Mouse (Mus musculus) G1E (cell line): ENCODE results near the gene Mbtd1. TPM values are rescaled to one million over a fixed set of nuclear protein-coding genes. Genes with fewer than 3 reads are reported as not detected.

ENCODE experiments used
- ATAC-seq: 2 replicates; pipeline ENCODE4 v1.8.0; 2016; ENCODE audit warnings: mild to moderate bottlenecking; ENCODE audit not compliant: insufficient number of reproducible peaks, poor library complexity, low FRiP score, severe bottlenecking; ENCODE audit errors: extremely low read depth
- DNase-seq: peaks from one replicate; pipeline ENCODE4 v3.0.0; 2012; ENCODE audit warnings: low spot score
- H3K27me3 ChIP-seq: 2 replicates; pipeline ENCODE4 v1.6.1; 2012; ENCODE audit warnings: mild to moderate bottlenecking, low read length, inconsistent platforms; ENCODE audit not compliant: insufficient read depth
- H3K36me3 ChIP-seq: replicated peaks from 2 replicates; pipeline ENCODE3; 2012; ENCODE audit warnings: mild to moderate bottlenecking, inconsistent platforms
- H3K4me1 ChIP-seq: 2 replicates; pipeline ENCODE4 v1.6.1; 2012; ENCODE audit warnings: low read depth, low read length, inconsistent platforms, mixed read lengths; ENCODE audit not compliant: insufficient read depth
- H3K4me3 ChIP-seq: 2 replicates; pipeline ENCODE4 v1.5.1; 2012; ENCODE audit warnings: low read depth, mild to moderate bottlenecking, inconsistent platforms, low read length, moderate library complexity, mixed read lengths
- H3K9me3 ChIP-seq: replicated peaks from 2 replicates; pipeline ENCODE4 v1.6.1; 2012; ENCODE audit warnings: inconsistent platforms
- CTCF ChIP-seq: IDR thresholded peaks from 2 replicates; pipeline ENCODE4 v1.5.1; 2012; ENCODE audit warnings: low read depth, low read length, inconsistent platforms, mixed read lengths
- GATA1 ChIP-seq: IDR thresholded peaks from 2 replicates; pipeline ENCODE4 v1.6.1; 2012; ENCODE audit warnings: borderline replicate concordance, low read length, inconsistent platforms, mixed read lengths
- GATA2 ChIP-seq: IDR thresholded peaks from 2 replicates; pipeline ENCODE4 v1.6.1; 2012; ENCODE audit warnings: low read depth, low read length, inconsistent platforms, borderline replicate concordance
- POLR2AphosphoS5 ChIP-seq: IDR thresholded peaks from 2 replicates; pipeline ENCODE4 v1.6.1; 2012; ENCODE audit warnings: low read depth, low read length, inconsistent platforms; ENCODE audit not compliant: insufficient replicate concordance
- TAL1 ChIP-seq: conservative IDR thresholded peaks from 2 replicates; pipeline ENCODE4 v1.6.1; 2012; ENCODE audit warnings: low read depth, low read length, inconsistent platforms, mixed read lengths
- polyA plus RNA-seq: library from polyadenylated mRNA; stranded (reverse); fragments of >175 nt; gene quantifications from 2 replicates; pipeline ENCODE4 v1.2.3, GENCODE M21; 2012
- total RNA-seq, 2 experiments: library from RNA; stranded (forward) in 1 of 2; stranded (reverse) in 1 of 2; fragments of 200-1000 nt in 1 of 2; fragments of >200 nt in 1 of 2; fragmentation: Nextera tagmentation in 1 of 2; gene quantifications; 2 replicates each; pipeline ENCODE4 v1.2.3; 2014 to 2017

Mbtd1 gene
- total RNA-seq (2014; fragmentation: Nextera tagmentation) (105 and 119 TPM in 2 replicates), total RNA-seq (2017) (31.7 and 39.4 TPM in 2 replicates), polyA plus RNA-seq (29.3 and 36.6 TPM in 2 replicates)

- Histone ChIP-seq H3K27me3 (no peaks in the 10 kb centered on the region), H3K4me3 (peak within 1 kb of the TSS; percentile 91), H3K4me1 (peaks cover 48% of the 10 kb centered on the region), H3K9me3 (no peaks in the 10 kb centered on the region), H3K36me3 (peaks cover 60% of the 10 kb centered on the region)
- peak; percentile 96 for DNase-seq
- ATAC-seq: peak; percentile 83
- TF ChIP-seq GATA2: no peak
- no peak for TF ChIP-seq TAL1
- no peak for TF ChIP-seq POLR2AphosphoS5
- TF ChIP-seq GATA1: no peak
- TF ChIP-seq CTCF: no peak
These were observed at the start of gene Mbtd1, which contains the start of gene Utp18 for GRCm38 (mm10) chr11:93885572-93886410. Gene Mbtd1 (plus strand): TSS chr11:93885852. Gene Utp18 (minus strand): TSS chr11:93885766.

DNA sequence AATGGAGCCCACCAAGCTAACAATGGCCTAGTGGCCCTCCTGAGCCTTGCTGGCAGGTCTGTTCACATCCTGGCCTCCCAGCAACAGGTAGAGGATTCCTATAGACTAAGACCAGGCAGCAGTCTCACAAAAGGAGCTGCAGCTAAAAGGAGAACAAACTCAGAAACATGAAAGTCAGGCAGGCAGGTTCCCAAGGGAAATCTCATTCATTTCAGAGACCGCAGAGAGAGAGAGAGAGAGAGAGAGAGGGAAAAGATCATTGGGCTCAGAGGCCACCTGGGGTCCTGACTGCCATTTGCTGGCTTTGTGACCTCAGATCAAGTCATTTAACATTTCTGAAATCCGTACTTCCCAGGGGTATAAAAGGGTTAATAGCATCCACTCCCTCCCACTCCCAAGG, 38.3 kb upstream of the Mbtd1 start:
- peaks cover 3% of the 10 kb centered on the region for H3K27me3 ChIP-seq
- no peaks in the 10 kb centered on the region for H3K4me1 ChIP-seq
- DNase-seq (no peak), ATAC-seq (no peak)
- no peaks in the 10 kb centered on the region for H3K36me3 ChIP-seq
- H3K4me3 ChIP-seq: no peak overlapping the region
- TF ChIP-seq TAL1 (no peak), POLR2AphosphoS5 (no peak), GATA1 (no peak), GATA2 (no peak), CTCF (no peak)
- no peaks in the 10 kb centered on the region for H3K9me3 ChIP-seq

DNA sequence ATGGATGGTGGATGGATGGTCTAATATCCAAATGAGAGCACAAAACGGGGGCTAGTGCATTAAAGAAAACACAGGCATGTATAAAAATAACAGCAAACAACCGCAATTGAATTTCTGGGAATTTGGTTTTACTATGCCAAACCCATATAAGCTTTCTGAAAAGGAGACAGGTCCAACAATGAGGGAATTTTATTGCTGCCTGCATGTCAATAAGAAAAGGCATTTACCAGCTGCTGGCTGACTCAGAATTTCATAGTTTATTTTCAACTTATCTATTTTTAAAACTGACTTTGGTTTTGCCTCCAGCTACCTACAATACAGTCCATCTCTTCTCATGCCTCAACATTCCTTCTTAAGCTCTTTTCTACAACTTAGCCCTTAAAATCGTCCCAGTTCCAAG, 33.1 kb upstream of the Mbtd1 start:
- TF ChIP-seq TAL1 (no peak), GATA2 (no peak), GATA1 (no peak), CTCF (no peak), POLR2AphosphoS5 (no peak)
- Histone ChIP-seq H3K27me3 (peaks cover 7% of the 10 kb centered on the region), H3K4me1 (no peaks in the 10 kb centered on the region), H3K9me3 (no peaks in the 10 kb centered on the region), H3K4me3 (no peak overlapping the region), H3K36me3 (no peaks in the 10 kb centered on the region)
- ATAC-seq: no peak
- DNase-seq: no peak

- Histone ChIP-seq H3K4me3 (no peak overlapping the region), H3K9me3 (no peaks in the 10 kb centered on the region), H3K4me1 (no peaks in the 10 kb centered on the region), H3K36me3 (peaks cover 20% of the 10 kb centered on the region), H3K27me3 (peaks cover 4% of the 10 kb centered on the region; the same call in 1 of the 2 replicates)
- TF ChIP-seq CTCF: peak; percentile 34; the same call in 1 of the 2 replicates
- no peak for TF ChIP-seq GATA2
- peak; percentile 4 for DNase-seq
- peak; percentile 40; the same call in 1 of the 2 replicates for ATAC-seq
These were observed 29.2 kb upstream of the Mbtd1 start for GRCm38 (mm10) chr11:93856284-93856955.

DNA sequence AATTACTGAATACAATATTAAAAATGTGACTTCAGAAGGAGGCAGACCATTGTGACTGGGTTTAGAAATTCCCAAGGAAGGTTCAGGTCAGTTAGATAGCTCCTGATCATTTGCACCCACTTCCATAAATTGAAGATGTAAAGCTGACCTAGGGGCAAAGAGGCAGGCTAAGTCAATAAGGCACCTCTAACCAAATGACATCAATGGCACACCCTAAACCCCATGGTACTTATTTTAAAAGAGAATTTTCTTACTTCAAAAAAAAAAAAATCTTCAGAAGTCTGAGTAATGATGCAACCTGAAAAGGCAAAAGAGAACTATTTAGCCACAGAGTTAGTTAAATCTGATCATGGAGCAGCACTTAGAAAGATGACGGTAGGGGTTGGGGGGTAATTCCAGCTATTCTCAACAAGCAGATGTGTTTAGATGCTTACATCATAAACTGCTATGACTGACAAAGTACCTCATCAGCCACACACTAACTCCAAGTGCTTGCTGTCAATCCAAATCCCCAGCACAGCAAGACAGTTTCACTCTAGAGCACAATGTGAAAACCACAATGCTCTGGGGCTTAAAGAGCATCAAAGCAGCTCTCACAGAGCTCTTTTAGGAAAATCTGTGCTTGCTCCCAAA, 25.0 kb upstream of the Mbtd1 start:
- Histone ChIP-seq H3K4me1 (no peaks in the 10 kb centered on the region; the same call in 1 of the 2 replicates), H3K9me3 (no peaks in the 10 kb centered on the region), H3K4me3 (no peak overlapping the region), H3K36me3 (peaks cover 52% of the 10 kb centered on the region), H3K27me3 (no peaks in the 10 kb centered on the region)
- no peak for DNase-seq
- TF ChIP-seq GATA2 (no peak), POLR2AphosphoS5 (no peak), GATA1 (no peak), CTCF (no peak), TAL1 (no peak)
- ATAC-seq: no peak

- Histone ChIP-seq H3K27me3 (no peaks in the 10 kb centered on the region), H3K9me3 (no peaks in the 10 kb centered on the region), H3K4me3 (no peak overlapping the region), H3K4me1 (no peaks in the 10 kb centered on the region; the same call in 1 of the 2 replicates), H3K36me3 (peaks cover 57% of the 10 kb centered on the region)
- no peak for ATAC-seq
- TF ChIP-seq POLR2AphosphoS5: no peak
- TF ChIP-seq CTCF: no peak
- no peak for TF ChIP-seq GATA1
- no peak for TF ChIP-seq GATA2
- no peak for TF ChIP-seq TAL1
- DNase-seq: no peak
These were observed 24.5 kb upstream of the Mbtd1 start for GRCm38 (mm10) chr11:93861193-93861592.
